Mouse (Mus musculus): Measurements from ENCODE around the gene Mrpl53. TPM values are rescaled to one million over a fixed set of nuclear protein-coding genes. Genes with fewer than 3 reads are reported as not detected.
A peak's percentile ranks its signal among the peaks of the same experiment; 100 is the strongest.

Gene Mrpl53
- polyA plus RNA-seq, 1 experiment from 2014 or later = 139 TPM

DNA sequence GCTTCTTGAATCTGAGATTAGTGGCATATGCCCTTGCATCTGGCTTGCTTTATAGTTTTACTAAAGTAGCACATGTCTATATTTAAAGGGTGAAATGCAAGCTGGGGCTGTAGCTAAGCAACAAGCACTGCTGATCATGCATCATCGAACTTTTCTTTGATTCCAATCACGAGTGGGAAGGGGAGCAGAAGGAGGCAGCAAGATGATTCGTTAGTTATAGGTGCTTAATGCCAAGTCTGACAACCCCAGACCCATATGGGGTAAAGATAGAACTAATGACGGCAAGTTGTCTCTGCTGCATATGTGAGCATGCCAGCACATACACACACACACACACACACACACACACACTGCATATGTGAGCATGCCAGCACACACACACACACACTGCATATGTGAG, 4.7 kb upstream of the Mrpl53 start:
- H3K27ac ChIP-seq (ENCODE audit: low read depth, low read length) = no peak overlapping the region
- no peak overlapping the region for H3K4me2 ChIP-seq (replicated peaks; ENCODE audit: low read depth, low read length)
- WGBS = 73% methylated on average over 4 of the region's 4 CpGs
- H3K9me3 ChIP-seq (ENCODE audit: control insufficient read depth, low read length) = no peaks in the 10 kb centered on the region
- peaks cover 15% of the 10 kb centered on the region for H3K4me1 ChIP-seq (ENCODE audit: control insufficient read depth, insufficient read depth, low read length)
- H3K36me3 ChIP-seq (ENCODE audit: control insufficient read depth, insufficient read depth, low read length) = no peaks in the 10 kb centered on the region
- H3K27me3 ChIP-seq (ENCODE audit: control insufficient read depth, insufficient read depth, low read length) = no peaks in the 10 kb centered on the region
- H3K9ac ChIP-seq (ENCODE audit: low read depth, low read length) = no peak overlapping the region
- ATAC-seq (ENCODE audit: low FRiP score, low TSS enrichment) = no peak
- H3K4me3 ChIP-seq (ENCODE audit: low read length) = no peak overlapping the region

DNA sequence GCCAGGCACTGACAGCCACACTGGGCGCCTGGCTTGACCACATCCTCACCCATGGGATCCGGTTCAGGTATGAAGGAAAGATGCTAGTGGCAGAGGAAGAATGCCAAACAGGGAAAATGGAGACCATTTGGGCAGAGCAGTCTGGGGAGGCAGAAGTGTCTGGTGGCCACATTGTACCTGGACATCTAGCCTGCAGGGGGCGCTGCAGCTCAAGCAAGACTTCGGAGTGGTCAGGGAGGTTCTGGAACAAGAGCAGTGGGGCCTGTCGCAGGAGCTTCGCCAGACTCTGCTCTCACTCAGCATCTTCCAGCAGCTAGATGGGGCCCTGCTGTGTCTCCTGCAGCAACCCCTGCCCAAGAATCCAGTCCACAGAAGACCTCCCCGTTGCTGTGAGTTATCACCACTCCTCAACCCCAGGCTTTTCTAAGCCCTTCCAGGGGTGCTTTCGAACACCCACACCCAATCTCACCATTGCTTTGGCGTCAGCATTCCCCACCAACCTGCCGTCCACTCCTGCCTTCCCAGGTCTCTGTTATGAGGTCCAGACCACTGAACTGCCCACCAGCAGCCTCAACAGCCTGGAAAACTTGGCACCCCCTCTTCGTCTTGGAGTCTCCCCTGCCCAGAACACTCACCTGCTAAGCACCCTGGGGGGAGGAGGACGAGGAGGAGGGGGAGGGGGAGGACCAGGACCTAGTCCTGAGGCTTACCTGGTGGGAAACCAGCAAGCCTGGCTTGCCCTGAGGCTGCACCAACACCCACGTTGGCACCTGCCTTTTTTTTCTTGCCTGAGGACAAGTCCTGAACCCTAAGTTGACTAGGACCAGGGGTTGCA, 1.1 kb upstream of the Mrpl53 start:
- H3K4me1 ChIP-seq (ENCODE audit: control insufficient read depth, insufficient read depth, low read length) = peaks cover 16% of the 10 kb centered on the region
- no peak overlapping the region; the same call in 1 of the 2 replicates for H3K27ac ChIP-seq (ENCODE audit: low read depth, low read length)
- peaks cover 8% of the 10 kb centered on the region; the same call in 1 of the 2 replicates for H3K36me3 ChIP-seq (ENCODE audit: control insufficient read depth, insufficient read depth, low read length)
- H3K4me2 ChIP-seq (replicated peaks; ENCODE audit: low read depth, low read length) = peak overlapping the region; percentile 79
- ATAC-seq (ENCODE audit: low FRiP score, low TSS enrichment) = peak; percentile 28; the same call in 1 of the 2 replicates
- 40% methylated on average over 13 of the region's 13 CpGs for WGBS
- no peaks in the 10 kb centered on the region for H3K9me3 ChIP-seq (ENCODE audit: control insufficient read depth, low read length)
- H3K4me3 ChIP-seq (ENCODE audit: low read length) = peak overlapping the region; percentile 93
- no peaks in the 10 kb centered on the region for H3K27me3 ChIP-seq (ENCODE audit: control insufficient read depth, insufficient read depth, low read length)
- no peak overlapping the region; the same call in 1 of the 2 replicates for H3K9ac ChIP-seq (ENCODE audit: low read depth, low read length)

GRCm38 (mm10) chr6:83111510-83112136, 2.8 kb downstream of the Mrpl53 start:
- H3K36me3 ChIP-seq (ENCODE audit: control insufficient read depth, insufficient read depth, low read length) = peaks cover 8% of the 10 kb centered on the region; the same call in 1 of the 2 replicates
- H3K4me2 ChIP-seq (replicated peaks; ENCODE audit: low read depth, low read length) = no peak overlapping the region
- no peak overlapping the region for H3K9ac ChIP-seq (ENCODE audit: low read depth, low read length)
- ATAC-seq (ENCODE audit: low FRiP score, low TSS enrichment) = no peak
- H3K4me3 ChIP-seq (ENCODE audit: low read length) = no peak overlapping the region
- no peaks in the 10 kb centered on the region for H3K9me3 ChIP-seq (ENCODE audit: control insufficient read depth, low read length)
- 91% methylated on average over 4 of the region's 4 CpGs for WGBS
- no peak overlapping the region for H3K27ac ChIP-seq (ENCODE audit: low read depth, low read length)
- H3K27me3 ChIP-seq (ENCODE audit: control insufficient read depth, insufficient read depth, low read length) = no peaks in the 10 kb centered on the region
- H3K4me1 ChIP-seq (ENCODE audit: control insufficient read depth, insufficient read depth, low read length) = peaks cover 21% of the 10 kb centered on the region

DNA sequence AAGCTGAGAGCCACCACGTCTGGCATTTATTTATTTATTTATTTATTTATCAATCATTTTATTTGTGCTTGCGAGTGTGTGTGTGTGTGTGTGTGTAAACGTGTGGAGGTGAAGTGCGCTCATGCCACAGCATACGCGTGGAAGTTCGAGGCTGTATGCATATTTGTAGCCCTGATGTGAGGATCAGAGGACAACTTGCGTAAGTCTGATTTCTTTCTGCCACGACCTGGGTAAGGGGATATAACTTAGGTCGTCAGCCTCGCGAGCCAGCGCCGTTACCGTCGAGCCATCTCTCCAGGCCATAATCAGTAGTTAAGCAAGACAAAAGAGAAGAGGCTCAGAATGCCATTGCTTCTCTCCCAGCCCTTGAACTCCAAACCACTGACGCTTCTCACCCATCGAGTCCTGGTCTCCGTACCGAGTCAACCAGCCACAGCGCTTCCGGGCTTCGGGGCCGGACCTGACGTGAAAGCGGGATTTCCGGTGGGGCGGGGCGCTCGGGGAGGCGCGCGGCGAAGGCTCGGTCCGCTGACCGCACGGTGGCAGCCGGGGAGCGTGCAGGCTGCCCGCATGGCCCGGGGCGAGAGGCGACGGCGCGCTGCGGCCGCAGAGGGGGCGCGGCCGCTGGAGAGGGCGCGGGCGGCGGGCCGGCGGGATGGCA, 6.3 kb downstream of the Mrpl53 start, which contains the start of gene Mogs:
TSS of gene Mogs (plus strand) at position 486 of the 661 bp plus-strand sequence.
- H3K9me3 ChIP-seq (ENCODE audit: control insufficient read depth, low read length) = no peaks in the 10 kb centered on the region
- H3K4me3 ChIP-seq (ENCODE audit: low read length) = peak within 1 kb of the TSS; percentile 69
- peak within 1 kb of the TSS; percentile 84 for H3K27ac ChIP-seq (ENCODE audit: low read depth, low read length)
- ATAC-seq (ENCODE audit: low FRiP score, low TSS enrichment) = peak; percentile 85
- H3K36me3 ChIP-seq (ENCODE audit: control insufficient read depth, insufficient read depth, low read length) = peaks cover 40% of the 10 kb centered on the region
- WGBS = under 1% methylated on average over 58 of the region's 58 CpGs
- H3K27me3 ChIP-seq (ENCODE audit: control insufficient read depth, insufficient read depth, low read length) = no peaks in the 10 kb centered on the region
- H3K9ac ChIP-seq (ENCODE audit: low read depth, low read length) = peak within 1 kb of the TSS; percentile 93
- H3K4me2 ChIP-seq (replicated peaks; ENCODE audit: low read depth, low read length) = peak within 1 kb of the TSS; percentile 95
- H3K4me1 ChIP-seq (ENCODE audit: control insufficient read depth, insufficient read depth, low read length) = peaks cover 26% of the 10 kb centered on the region

DNA sequence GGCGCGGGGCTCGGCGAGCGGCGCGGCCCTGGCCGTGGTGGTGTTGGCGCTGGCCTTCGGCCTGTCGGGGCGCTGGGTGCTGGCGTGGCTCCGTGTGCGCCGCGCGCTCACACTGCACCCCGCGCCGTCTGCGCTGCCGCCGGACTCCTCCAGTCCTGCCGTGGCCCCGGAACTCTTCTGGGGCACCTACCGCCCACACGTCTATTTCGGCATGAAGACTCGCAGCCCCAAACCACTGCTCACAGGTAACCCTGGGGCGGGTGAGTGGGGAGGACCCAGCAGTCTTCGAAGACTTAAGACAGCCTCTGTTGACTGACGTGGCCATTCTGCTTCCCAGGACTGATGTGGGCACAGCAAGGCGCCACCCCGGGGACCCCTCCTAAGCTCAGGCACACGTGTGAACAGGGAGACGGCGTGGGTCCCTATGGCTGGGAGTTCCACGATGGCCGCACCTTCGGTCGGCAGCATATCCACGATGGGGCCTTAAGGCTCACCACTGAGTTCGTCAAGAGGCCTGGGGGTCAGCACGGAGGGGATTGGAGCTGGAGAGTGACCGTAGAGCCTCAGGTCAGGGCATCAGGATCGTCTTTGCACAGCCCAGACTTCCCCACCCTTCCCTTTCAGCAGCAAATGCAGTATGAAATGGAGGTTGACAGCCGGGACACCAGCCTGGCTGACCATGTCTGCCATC, 7.0 kb downstream of the Mrpl53 start:
- peaks cover 28% of the 10 kb centered on the region for H3K4me1 ChIP-seq (ENCODE audit: control insufficient read depth, insufficient read depth, low read length)
- no peak; the same call in 1 of the 2 replicates for ATAC-seq (ENCODE audit: low FRiP score, low TSS enrichment)

DNA sequence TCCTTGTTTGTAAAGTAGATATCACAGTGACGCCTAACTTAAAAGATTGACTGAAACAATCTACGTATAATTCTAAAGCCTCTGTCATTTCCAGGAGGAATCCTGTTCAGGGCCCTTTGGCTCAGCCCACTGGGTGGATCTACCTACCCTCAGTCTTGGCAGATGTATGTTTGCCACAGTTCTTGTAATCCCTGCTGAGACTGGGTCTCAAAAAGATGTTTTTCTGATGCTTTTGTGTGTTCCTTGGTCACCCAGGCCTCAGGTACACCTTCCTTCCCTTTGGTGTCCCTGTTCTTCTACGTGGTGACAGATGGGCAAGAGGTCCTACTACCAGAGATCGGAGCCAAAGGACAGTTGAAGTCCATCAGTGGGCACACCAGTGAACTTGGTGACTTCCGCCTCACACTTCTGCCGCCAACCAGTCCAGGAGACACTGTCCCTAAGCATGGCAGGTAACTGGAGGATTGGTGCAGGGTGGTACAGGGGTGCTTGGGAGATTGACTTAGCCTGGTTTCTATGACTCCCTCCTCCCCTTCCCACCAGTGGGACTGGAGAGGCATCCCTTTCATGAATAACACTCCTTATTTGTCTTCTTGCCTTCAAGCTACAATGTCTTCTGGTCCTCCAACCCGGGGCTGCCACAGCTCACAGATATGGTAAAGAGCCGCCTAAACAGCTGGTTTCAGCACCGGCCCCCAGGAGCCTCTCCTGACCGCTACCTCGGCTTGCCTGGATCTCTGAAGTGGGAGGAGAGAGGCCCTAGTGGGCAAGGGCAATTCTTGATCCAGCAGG, 7.7 kb downstream of the Mrpl53 start:
- H3K9ac ChIP-seq (ENCODE audit: low read depth, low read length) = peak overlapping the region; percentile 93
- no peaks in the 10 kb centered on the region for H3K9me3 ChIP-seq (ENCODE audit: control insufficient read depth, low read length)
- H3K27ac ChIP-seq (ENCODE audit: low read depth, low read length) = 0 out of 2 replicates have a peak overlapping the region, but pooled peaks have one; percentile 84
- H3K4me1 ChIP-seq (ENCODE audit: control insufficient read depth, insufficient read depth, low read length) = peaks cover 28% of the 10 kb centered on the region
- H3K27me3 ChIP-seq (ENCODE audit: control insufficient read depth, insufficient read depth, low read length) = no peaks in the 10 kb centered on the region
- WGBS = 72% methylated on average over 11 of the region's 11 CpGs
- peaks cover 32% of the 10 kb centered on the region for H3K36me3 ChIP-seq (ENCODE audit: control insufficient read depth, insufficient read depth, low read length)
- peak overlapping the region; percentile 95 for H3K4me2 ChIP-seq (replicated peaks; ENCODE audit: low read depth, low read length)
- peak overlapping the region; percentile 69 for H3K4me3 ChIP-seq (ENCODE audit: low read length)
- no peak for ATAC-seq (ENCODE audit: low FRiP score, low TSS enrichment)

More for the DNA sequence above, 7.0 kb downstream of the Mrpl53 start:
- H3K36me3 ChIP-seq (ENCODE audit: control insufficient read depth, insufficient read depth, low read length) = peaks cover 37% of the 10 kb centered on the region
- H3K4me3 ChIP-seq (ENCODE audit: low read length) = peak overlapping the region; percentile 69
- peak overlapping the region; percentile 93 for H3K9ac ChIP-seq (ENCODE audit: low read depth, low read length)
- H3K27ac ChIP-seq (ENCODE audit: low read depth, low read length) = peak overlapping the region; percentile 84; the same call in 1 of the 2 replicates
- H3K27me3 ChIP-seq (ENCODE audit: control insufficient read depth, insufficient read depth, low read length) = no peaks in the 10 kb centered on the region
- H3K4me2 ChIP-seq (replicated peaks; ENCODE audit: low read depth, low read length) = peak overlapping the region; percentile 95
- WGBS = 2% methylated on average over 41 of the region's 48 CpGs
- no peaks in the 10 kb centered on the region for H3K9me3 ChIP-seq (ENCODE audit: control insufficient read depth, low read length)

GRCm38 (mm10) chr6:83117165-83117438, 8.3 kb downstream of the Mrpl53 start:
- Histone ChIP-seq H3K36me3 (ENCODE audit: control insufficient read depth, insufficient read depth, low read length) (peaks cover 32% of the 10 kb centered on the region), H3K27ac (ENCODE audit: low read depth, low read length) (no peak overlapping the region), H3K4me1 (ENCODE audit: control insufficient read depth, insufficient read depth, low read length) (peaks cover 28% of the 10 kb centered on the region), H3K9ac (ENCODE audit: low read depth, low read length) (0 out of 2 replicates have a peak overlapping the region, but pooled peaks have one; percentile 93), H3K4me3 (ENCODE audit: low read length) (0 out of 2 replicates have a peak overlapping the region, but pooled peaks have one; percentile 4), H3K9me3 (ENCODE audit: control insufficient read depth, low read length) (no peaks in the 10 kb centered on the region), H3K27me3 (ENCODE audit: control insufficient read depth, insufficient read depth, low read length) (no peaks in the 10 kb centered on the region), H3K4me2 (replicated peaks; ENCODE audit: low read depth, low read length) (no peak overlapping the region)
- no peak for ATAC-seq (ENCODE audit: low FRiP score, low TSS enrichment)
- 88% methylated on average over 4 of the region's 4 CpGs for WGBS

GRCm38 (mm10) chr6:83117616-83118015, 8.8 kb downstream of the Mrpl53 start:
- no peak overlapping the region for H3K4me2 ChIP-seq (replicated peaks; ENCODE audit: low read depth, low read length)
- WGBS = 85% methylated on average over 13 of the region's 13 CpGs
- H3K36me3 ChIP-seq (ENCODE audit: control insufficient read depth, insufficient read depth, low read length) = peaks cover 32% of the 10 kb centered on the region
- H3K9me3 ChIP-seq (ENCODE audit: control insufficient read depth, low read length) = no peaks in the 10 kb centered on the region
- H3K27ac ChIP-seq (ENCODE audit: low read depth, low read length) = no peak overlapping the region
- no peaks in the 10 kb centered on the region for H3K27me3 ChIP-seq (ENCODE audit: control insufficient read depth, insufficient read depth, low read length)
- no peak for ATAC-seq (ENCODE audit: low FRiP score, low TSS enrichment)
- peaks cover 33% of the 10 kb centered on the region for H3K4me1 ChIP-seq (ENCODE audit: control insufficient read depth, insufficient read depth, low read length)
- no peak overlapping the region for H3K9ac ChIP-seq (ENCODE audit: low read depth, low read length)
- H3K4me3 ChIP-seq (ENCODE audit: low read length) = no peak overlapping the region

Measured in kidney, embryonic 14.5 days (tissue).